Mouse (Mus musculus): ENCODE data around the gene Olfr1080. TPM values are rescaled to one million over a fixed set of nuclear protein-coding genes. Genes with fewer than 3 reads are reported as not detected.
"Not testable (repeated sequence)": the region's sequence is repeated elsewhere in the genome, so short reads cannot be mapped to it uniquely, and the experiment has no call there.

Olfr1080 gene
- total RNA-seq (2021) = not detected
- long read RNA-seq, experiment 1 = 0 reads
- long read RNA-seq, experiment 2 = 0 reads

DNA sequence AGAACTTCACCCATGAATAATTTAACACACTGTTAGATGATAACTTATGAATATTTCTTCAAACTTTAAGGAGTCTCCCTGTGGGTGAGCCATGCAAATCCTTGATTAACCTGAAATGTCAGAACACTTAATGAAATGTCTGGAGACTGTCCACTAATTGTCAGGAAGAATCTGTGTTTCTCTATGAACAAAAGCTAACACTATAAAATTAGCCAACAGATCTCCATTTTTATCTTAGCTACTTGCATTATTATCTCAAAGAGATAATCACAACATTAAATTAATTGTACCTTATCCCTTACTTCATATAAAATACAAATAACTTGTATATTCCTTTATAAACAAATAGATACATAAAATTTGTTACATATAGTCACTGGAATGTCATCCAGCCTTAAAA, at the start of gene Olfr1080:
Olfr1080 (minus strand) TSS at position 101 of the 400 bp plus-strand sequence.
- DNase-seq = not testable (repeated sequence)

- not testable (repeated sequence) for DNase-seq
Measured at GRCm38 (mm10) chr2:86598866-86599265, 40.8 kb upstream of the Olfr1080 start, which contains the start of gene Olfr1082. Gene Olfr1082, minus strand, starts transcription at chr2:86598966.

- no peak for DNase-seq
Measured at GRCm38 (mm10) chr2:86542380-86542779, 15.7 kb downstream of the Olfr1080 start, which contains the start of gene Olfr1079. Gene Olfr1079, minus strand, starts transcription at chr2:86542480.

GRCm38 (mm10) chr2:86530991-86531390, 27.0 kb downstream of the Olfr1080 start:
- DNase-seq = no peak

- DNase-seq = no peak
Measured at GRCm38 (mm10) chr2:86508161-86508560, 49.9 kb downstream of the Olfr1080 start, which contains the start of gene Olfr1076. Gene Olfr1076, plus strand, starts transcription at chr2:86508461.

Other genes starting within 250 kb of the Olfr1080 start
- not detected for gene Olfr1053, start 243.0 kb downstream of the Olfr1080 start, total RNA-seq (2021)
- gene Olfr1054, start 222.8 kb downstream of the Olfr1080 start, total RNA-seq (2021) = not detected
- gene Olfr1055, start 208.0 kb downstream of the Olfr1080 start, total RNA-seq (2021) = not detected
- not detected for gene Olfr1056, start 195.8 kb downstream of the Olfr1080 start, total RNA-seq (2021)
- not detected for gene Olfr1057, start 179.8 kb downstream of the Olfr1080 start, total RNA-seq (2021)
- gene Olfr1058, start 169.7 kb downstream of the Olfr1080 start, total RNA-seq (2021) = not detected
- not detected for gene Olfr1061, start 144.2 kb downstream of the Olfr1080 start, total RNA-seq (2021)
- gene Olfr1062, start 131.5 kb downstream of the Olfr1080 start, total RNA-seq (2021) = not detected
- gene Olfr1065, start 107.6 kb downstream of the Olfr1080 start, total RNA-seq (2021) = not detected
- gene Olfr1066, start 102.0 kb downstream of the Olfr1080 start, total RNA-seq (2021) = not detected
- gene Olfr228, start 70.8 kb downstream of the Olfr1080 start, total RNA-seq (2021) = not detected
- gene Olfr1076, start 49.8 kb downstream of the Olfr1080 start, total RNA-seq (2021) = not detected
- not detected for gene Olfr1079, start 15.8 kb downstream of the Olfr1080 start, total RNA-seq (2021)
- not detected for gene Olfr1082, start 40.7 kb upstream of the Olfr1080 start, total RNA-seq (2021)
- gene Olfr1084, start 81.5 kb upstream of the Olfr1080 start, total RNA-seq (2021) = not detected
- not detected for gene Olfr1085, start 103.8 kb upstream of the Olfr1080 start, total RNA-seq (2021)
- not detected for gene Olfr1086, start 121.9 kb upstream of the Olfr1080 start, total RNA-seq (2021)
- not detected for gene Olfr1087, start 140.2 kb upstream of the Olfr1080 start, total RNA-seq (2021)
- not detected for gene Olfr1089, start 175.5 kb upstream of the Olfr1080 start, total RNA-seq (2021)
- not detected for gene Olfr1090, start 200.8 kb upstream of the Olfr1080 start, total RNA-seq (2021)
- gene Olfr1093, start 224.2 kb upstream of the Olfr1080 start, total RNA-seq (2021) = not detected